Mouse (Mus musculus): ENCODE results near the gene Pitx3. TPM values are rescaled to one million over a fixed set of nuclear protein-coding genes. Genes with fewer than 3 reads are reported as not detected.
"Not testable (repeated sequence)": the region's sequence is repeated elsewhere in the genome, so short reads cannot be mapped to it uniquely, and the experiment has no call there.

The Pitx3 gene
- polyA plus RNA-seq (2015; fragmentation: Nextera tagmentation; extraction: Ambion mirVana): 0.15 TPM in 1 of 2 replicates, not detected in the other

- Histone ChIP-seq H3K27me3 (replicated peaks) (peaks cover 71% of the 10 kb centered on the region), H3K36me3 (no peaks in the 10 kb centered on the region), H3K4me1 (peaks cover 21% of the 10 kb centered on the region), H3K27ac (no peak within 1 kb of the TSS), H3K9ac (no peak within 1 kb of the TSS), H3K4me3 (replicated peaks) (peak within 1 kb of the TSS; percentile 57), H3K9me3 (no peaks in the 10 kb centered on the region), H3K4me2 (peak within 1 kb of the TSS; percentile 95)
- WGBS: 2% methylated on average over 47 of the region's 47 CpGs
- ATAC-seq (ENCODE audit: insufficient read depth, low FRiP score, low read depth): no peak; the same call in 1 of the 2 replicates
Measured at GRCm38 (mm10) chr19:46147511-46148371, at the start of gene Pitx3. Pitx3 (minus strand) TSS chr19:46148326.

GRCm38 (mm10) chr19:46187203-46187602 lies 39.1 kb upstream of the Pitx3 start:
- Histone ChIP-seq H3K27me3 (replicated peaks) (no peaks in the 10 kb centered on the region), H3K9me3 (no peaks in the 10 kb centered on the region), H3K9ac (no peak overlapping the region), H3K4me2 (no peak overlapping the region), H3K36me3 (no peaks in the 10 kb centered on the region), H3K4me1 (no peaks in the 10 kb centered on the region), H3K4me3 (replicated peaks) (no peak overlapping the region), H3K27ac (no peak overlapping the region)
- 63% methylated on average over 2 of the region's 2 CpGs for WGBS
- ATAC-seq (ENCODE audit: insufficient read depth, low FRiP score, low read depth): no peak

- ATAC-seq (ENCODE audit: insufficient read depth, low FRiP score, low read depth): no peak
- Histone ChIP-seq H3K4me3 (replicated peaks) (no peak overlapping the region), H3K9me3 (no peaks in the 10 kb centered on the region), H3K9ac (no peak overlapping the region), H3K36me3 (no peaks in the 10 kb centered on the region), H3K27me3 (replicated peaks) (no peaks in the 10 kb centered on the region), H3K27ac (no peak overlapping the region), H3K4me2 (no peak overlapping the region), H3K4me1 (no peaks in the 10 kb centered on the region)
- WGBS: 20% methylated on average over 3 of the region's 3 CpGs
Measured at GRCm38 (mm10) chr19:46186611-46187010, 38.5 kb upstream of the Pitx3 start.

- Histone ChIP-seq H3K36me3 (no peaks in the 10 kb centered on the region), H3K4me3 (replicated peaks) (no peak overlapping the region), H3K4me2 (no peak overlapping the region), H3K27me3 (replicated peaks) (no peaks in the 10 kb centered on the region), H3K4me1 (no peaks in the 10 kb centered on the region), H3K9ac (no peak overlapping the region), H3K27ac (no peak overlapping the region), H3K9me3 (no peaks in the 10 kb centered on the region)
- WGBS: 89% methylated on average over 3 of the region's 3 CpGs
- ATAC-seq (ENCODE audit: insufficient read depth, low FRiP score, low read depth): no peak
Measured at GRCm38 (mm10) chr19:46182241-46182640, 34.1 kb upstream of the Pitx3 start.

- ATAC-seq (ENCODE audit: insufficient read depth, low FRiP score, low read depth): no peak
- Histone ChIP-seq H3K4me3 (replicated peaks) (no peak overlapping the region), H3K4me1 (no peaks in the 10 kb centered on the region), H3K4me2 (no peak overlapping the region), H3K9ac (no peak overlapping the region), H3K27ac (no peak overlapping the region), H3K27me3 (replicated peaks) (no peaks in the 10 kb centered on the region), H3K9me3 (no peaks in the 10 kb centered on the region), H3K36me3 (no peaks in the 10 kb centered on the region)
- 89% methylated on average over 2 of the region's 2 CpGs for whole genome bisulfite sequencing
Measured at GRCm38 (mm10) chr19:46180274-46180673, 32.1 kb upstream of the Pitx3 start.

GRCm38 (mm10) chr19:46177046-46177445 lies 28.9 kb upstream of the Pitx3 start:
- 65% methylated on average over 5 of the region's 5 CpGs for WGBS
- no peaks in the 10 kb centered on the region for H3K36me3 ChIP-seq
- H3K4me2 ChIP-seq: no peak overlapping the region
- H3K4me1 ChIP-seq: no peaks in the 10 kb centered on the region
- no peak for ATAC-seq (ENCODE audit: insufficient read depth, low FRiP score, low read depth)
- H3K27me3 ChIP-seq (replicated peaks): no peaks in the 10 kb centered on the region
- H3K9ac ChIP-seq: no peak overlapping the region
- no peak overlapping the region for H3K27ac ChIP-seq
- H3K4me3 ChIP-seq (replicated peaks): no peak overlapping the region
- no peaks in the 10 kb centered on the region for H3K9me3 ChIP-seq

- Histone ChIP-seq H3K4me2 (no peak overlapping the region), H3K4me1 (no peaks in the 10 kb centered on the region), H3K36me3 (no peaks in the 10 kb centered on the region), H3K4me3 (replicated peaks) (no peak overlapping the region), H3K27me3 (replicated peaks) (no peaks in the 10 kb centered on the region), H3K9ac (no peak overlapping the region), H3K27ac (no peak overlapping the region), H3K9me3 (no peaks in the 10 kb centered on the region)
- peak; percentile 60; the same call in 1 of the 2 replicates for ATAC-seq (ENCODE audit: insufficient read depth, low FRiP score, low read depth)
Measured at GRCm38 (mm10) chr19:46175173-46175572, 27.0 kb upstream of the Pitx3 start.

GRCm38 (mm10) chr19:46172541-46172940 lies 24.4 kb upstream of the Pitx3 start:
- ATAC-seq (ENCODE audit: insufficient read depth, low FRiP score, low read depth): no peak
- WGBS: 66% methylated on average over 5 of the region's 5 CpGs

GRCm38 (mm10) chr19:46169913-46170312 lies 21.8 kb upstream of the Pitx3 start:
- ATAC-seq (ENCODE audit: insufficient read depth, low FRiP score, low read depth): no peak
- H3K9ac ChIP-seq: no peak overlapping the region
- H3K4me3 ChIP-seq (replicated peaks): no peak overlapping the region
- H3K4me1 ChIP-seq: no peaks in the 10 kb centered on the region
- H3K27me3 ChIP-seq (replicated peaks): no peaks in the 10 kb centered on the region
- 0 out of 2 replicates have a peak, but pooled peaks cover 6% of the 10 kb centered on the region for H3K36me3 ChIP-seq
- no peaks in the 10 kb centered on the region for H3K9me3 ChIP-seq
- WGBS: 64% methylated on average over 1 of the region's 1 CpGs
- no peak overlapping the region for H3K4me2 ChIP-seq
- no peak overlapping the region for H3K27ac ChIP-seq

More at GRCm38 (mm10) chr19:46172541-46172940, 24.4 kb upstream of the Pitx3 start:
- Histone ChIP-seq H3K4me2 (no peak overlapping the region), H3K4me3 (replicated peaks) (no peak overlapping the region), H3K27ac (no peak overlapping the region), H3K36me3 (no peaks in the 10 kb centered on the region), H3K27me3 (replicated peaks) (no peaks in the 10 kb centered on the region), H3K9me3 (no peaks in the 10 kb centered on the region), H3K4me1 (no peaks in the 10 kb centered on the region), H3K9ac (no peak overlapping the region)

- no peak overlapping the region for H3K27ac ChIP-seq
- no peak overlapping the region for H3K9ac ChIP-seq
- ATAC-seq (ENCODE audit: insufficient read depth, low FRiP score, low read depth): no peak
- 81% methylated on average over 3 of the region's 3 CpGs for WGBS
- no peak overlapping the region for H3K4me2 ChIP-seq
- H3K4me3 ChIP-seq (replicated peaks): no peak overlapping the region
- H3K9me3 ChIP-seq: no peaks in the 10 kb centered on the region
- no peaks in the 10 kb centered on the region for H3K27me3 ChIP-seq (replicated peaks)
- no peaks in the 10 kb centered on the region for H3K4me1 ChIP-seq
- 0 out of 2 replicates have a peak, but pooled peaks cover 8% of the 10 kb centered on the region for H3K36me3 ChIP-seq
Measured at GRCm38 (mm10) chr19:46169396-46169795, 21.3 kb upstream of the Pitx3 start.

- not testable (repeated sequence) for H3K9ac ChIP-seq; H3K9me3 ChIP-seq; ATAC-seq (ENCODE audit: insufficient read depth, low FRiP score, low read depth); H3K4me3 ChIP-seq (replicated peaks); H3K27ac ChIP-seq; H3K4me1 ChIP-seq; H3K4me2 ChIP-seq; H3K27me3 ChIP-seq (replicated peaks)
- 94% methylated on average over 1 of the region's 2 CpGs for WGBS
- peaks cover 16% of the 10 kb centered on the region; the same call in 1 of the 2 replicates for H3K36me3 ChIP-seq
Measured at GRCm38 (mm10) chr19:46167169-46167568, 19.0 kb upstream of the Pitx3 start.

- Histone ChIP-seq H3K4me1 (no peaks in the 10 kb centered on the region), H3K27me3 (replicated peaks) (no peaks in the 10 kb centered on the region), H3K36me3 (peaks cover 16% of the 10 kb centered on the region; the same call in 1 of the 2 replicates), H3K4me2 (no peak overlapping the region), H3K4me3 (replicated peaks) (no peak overlapping the region), H3K27ac (no peak overlapping the region), H3K9me3 (no peaks in the 10 kb centered on the region), H3K9ac (no peak overlapping the region)
- ATAC-seq (ENCODE audit: insufficient read depth, low FRiP score, low read depth): no peak
- WGBS: 84% methylated on average over 3 of the region's 3 CpGs
Measured at GRCm38 (mm10) chr19:46165950-46166349, 17.8 kb upstream of the Pitx3 start.

Measured in stomach, embryonic 15.5 days (tissue).